Mouse (Mus musculus) heart, embryonic 15.5 days (tissue): ENCODE data around the gene Zfp618. TPM values are rescaled to one million over a fixed set of nuclear protein-coding genes. Genes with fewer than 3 reads are reported as not detected.

Experiments used
- ATAC-seq: fragments of 200-750 bp; cut with Nextera tagmentation; replicated peaks from 2 replicates; pipeline ENCODE4 v1.8.0; 2017; ENCODE audit warnings: low read depth, moderate TSS enrichment; ENCODE audit not compliant: insufficient number of reproducible peaks, insufficient read depth, low FRiP score
- H3K27ac ChIP-seq: fragments of 300-500 bp; sonication (generic); 2 replicates; pipeline ENCODE4 v1.5.1; 2015; ENCODE audit warnings: mild to moderate bottlenecking, inconsistent platforms
- H3K27me3 ChIP-seq: fragments of 300-500 bp; sonication (generic); 2 replicates; pipeline ENCODE4 v1.6.1; 2015; ENCODE audit warnings: inconsistent platforms
- H3K36me3 ChIP-seq: fragments of 300-500 bp; sonication (generic); 2 replicates; pipeline ENCODE4 v1.6.1; 2015; ENCODE audit warnings: mild to moderate bottlenecking, inconsistent platforms
- H3K4me1 ChIP-seq: fragments of 300-500 bp; sonication (generic); replicated peaks from 2 replicates; pipeline ENCODE4 v1.6.1; 2015; ENCODE audit warnings: inconsistent platforms
- H3K4me2 ChIP-seq: fragments of 300-500 bp; sonication (generic); 2 replicates; pipeline ENCODE4 v1.6.1; 2015; ENCODE audit warnings: inconsistent platforms, mild to moderate bottlenecking, moderate library complexity
- H3K4me3 ChIP-seq: fragments of 300-500 bp; sonication (generic); 2 replicates; pipeline ENCODE4 v1.5.1; 2015; ENCODE audit warnings: mild to moderate bottlenecking, inconsistent platforms
- H3K9ac ChIP-seq: fragments of 300-500 bp; sonication (generic); 2 replicates; pipeline ENCODE4 v1.6.1; 2015; ENCODE audit warnings: mild to moderate bottlenecking, inconsistent platforms
- H3K9me3 ChIP-seq: fragments of 300-500 bp; sonication (generic); replicated peaks from 2 replicates; pipeline ENCODE4 v1.6.1; 2016; ENCODE audit warnings: inconsistent platforms
- WGBS: fragments of 180-500 bp; shearing (Covaris S2); methylation state at CpG from one replicate; pipeline ENCODE4 v1.1.7; 2015; ENCODE audit warnings: mixed read lengths; 5-methylcytosine and 5-hydroxymethylcytosine counted together
- polyA plus RNA-seq: library from polyadenylated mRNA; unstranded; fragments of >200 nt; fragmentation: Nextera tagmentation; extraction: Ambion mirVana; gene quantifications from 2 replicates; pipeline ENCODE4 v1.2.1, GENCODE M21; 2015

The Zfp618 gene
- polyA plus RNA-seq, 1 experiment from 2014 or later: 7.6 TPM

GRCm38 (mm10) chr4:63033724-63034123 is 68.4 kb downstream of the Zfp618 start:
- no peak overlapping the region for H3K27ac ChIP-seq
- WGBS: 66% methylated on average over 5 of the region's 5 CpGs
- no peak for ATAC-seq

GRCm38 (mm10) chr4:63035991-63036390 is 70.6 kb downstream of the Zfp618 start:
- Histone ChIP-seq H3K27me3 (no peaks in the 10 kb centered on the region), H3K9me3 (no peaks in the 10 kb centered on the region), H3K4me3 (no peak overlapping the region), H3K4me1 (peaks cover 17% of the 10 kb centered on the region), H3K27ac (no peak overlapping the region), H3K4me2 (no peak overlapping the region), H3K9ac (no peak overlapping the region), H3K36me3 (no peaks in the 10 kb centered on the region)
- WGBS: 91% methylated on average over 7 of the region's 7 CpGs
- no peak for ATAC-seq

More at GRCm38 (mm10) chr4:63033724-63034123, 68.4 kb downstream of the Zfp618 start:
- Histone ChIP-seq H3K4me1 (peaks cover 17% of the 10 kb centered on the region), H3K9ac (no peak overlapping the region), H3K4me2 (no peak overlapping the region), H3K9me3 (no peaks in the 10 kb centered on the region), H3K4me3 (no peak overlapping the region), H3K36me3 (no peaks in the 10 kb centered on the region), H3K27me3 (no peaks in the 10 kb centered on the region)

- H3K4me2 ChIP-seq: no peak overlapping the region
- no peaks in the 10 kb centered on the region for H3K27me3 ChIP-seq
- no peak overlapping the region for H3K9ac ChIP-seq
- H3K4me1 ChIP-seq: peaks cover 17% of the 10 kb centered on the region
- no peak overlapping the region for H3K27ac ChIP-seq
- no peaks in the 10 kb centered on the region for H3K9me3 ChIP-seq
- 89% methylated on average over 5 of the region's 5 CpGs for WGBS
- no peak for ATAC-seq
- H3K4me3 ChIP-seq: no peak overlapping the region
- H3K36me3 ChIP-seq: no peaks in the 10 kb centered on the region
Measured at GRCm38 (mm10) chr4:63036790-63037189, 71.4 kb downstream of the Zfp618 start.

GRCm38 (mm10) chr4:63037555-63037954 is 72.2 kb downstream of the Zfp618 start:
- WGBS: 39% methylated on average over 4 of the region's 4 CpGs

GRCm38 (mm10) chr4:63038265-63038664 is 72.9 kb downstream of the Zfp618 start:
- no peak for ATAC-seq

More at GRCm38 (mm10) chr4:63037555-63037954, 72.2 kb downstream of the Zfp618 start:
- no peak overlapping the region for H3K4me2 ChIP-seq
- no peaks in the 10 kb centered on the region for H3K36me3 ChIP-seq
- no peak overlapping the region for H3K4me3 ChIP-seq
- no peaks in the 10 kb centered on the region for H3K9me3 ChIP-seq
- no peak for ATAC-seq
- H3K27ac ChIP-seq: no peak overlapping the region
- H3K27me3 ChIP-seq: no peaks in the 10 kb centered on the region
- peaks cover 17% of the 10 kb centered on the region for H3K4me1 ChIP-seq
- H3K9ac ChIP-seq: no peak overlapping the region

GRCm38 (mm10) chr4:63038937-63039336 is 73.6 kb downstream of the Zfp618 start:
- no peaks in the 10 kb centered on the region for H3K9me3 ChIP-seq
- H3K27ac ChIP-seq: no peak overlapping the region
- ATAC-seq: no peak
- 77% methylated on average over 10 of the region's 10 CpGs for WGBS
- H3K4me2 ChIP-seq: no peak overlapping the region
- no peaks in the 10 kb centered on the region for H3K27me3 ChIP-seq
- H3K9ac ChIP-seq: no peak overlapping the region
- peaks cover 17% of the 10 kb centered on the region for H3K4me1 ChIP-seq
- H3K4me3 ChIP-seq: no peak overlapping the region
- H3K36me3 ChIP-seq: no peaks in the 10 kb centered on the region

More at GRCm38 (mm10) chr4:63038265-63038664, 72.9 kb downstream of the Zfp618 start:
- no peaks in the 10 kb centered on the region for H3K27me3 ChIP-seq
- H3K4me2 ChIP-seq: no peak overlapping the region
- WGBS: 45% methylated on average over 2 of the region's 2 CpGs
- no peak overlapping the region for H3K4me3 ChIP-seq
- no peaks in the 10 kb centered on the region for H3K36me3 ChIP-seq
- peaks cover 17% of the 10 kb centered on the region for H3K4me1 ChIP-seq
- H3K27ac ChIP-seq: no peak overlapping the region
- H3K9ac ChIP-seq: no peak overlapping the region
- no peaks in the 10 kb centered on the region for H3K9me3 ChIP-seq

- Histone ChIP-seq H3K36me3 (no peaks in the 10 kb centered on the region), H3K4me2 (no peak overlapping the region), H3K4me1 (peaks cover 30% of the 10 kb centered on the region), H3K9ac (no peak overlapping the region), H3K27me3 (no peaks in the 10 kb centered on the region), H3K4me3 (no peak overlapping the region), H3K9me3 (no peaks in the 10 kb centered on the region), H3K27ac (no peak overlapping the region)
- no peak; the same call in 1 of the 2 replicates for ATAC-seq
- WGBS: 69% methylated on average over 3 of the region's 3 CpGs
Measured at GRCm38 (mm10) chr4:63048606-63049005, 83.2 kb downstream of the Zfp618 start.

- no peaks in the 10 kb centered on the region for H3K27me3 ChIP-seq
- no peak for ATAC-seq
Measured at GRCm38 (mm10) chr4:63049596-63050318, 84.4 kb downstream of the Zfp618 start.

GRCm38 (mm10) chr4:63050319-63050676 is 84.9 kb downstream of the Zfp618 start:
- no peaks in the 10 kb centered on the region for H3K9me3 ChIP-seq
- H3K4me3 ChIP-seq: no peak overlapping the region
- H3K27me3 ChIP-seq: no peaks in the 10 kb centered on the region
- WGBS: 54% methylated on average over 4 of the region's 4 CpGs
- H3K27ac ChIP-seq: no peak overlapping the region
- no peaks in the 10 kb centered on the region for H3K36me3 ChIP-seq
- H3K4me1 ChIP-seq: peaks cover 30% of the 10 kb centered on the region
- no peak overlapping the region for H3K4me2 ChIP-seq
- ATAC-seq: no peak
- no peak overlapping the region for H3K9ac ChIP-seq

More at GRCm38 (mm10) chr4:63049596-63050318, 84.4 kb downstream of the Zfp618 start:
- Histone ChIP-seq H3K4me3 (no peak overlapping the region), H3K4me2 (no peak overlapping the region), H3K4me1 (peaks cover 30% of the 10 kb centered on the region), H3K9ac (no peak overlapping the region), H3K27ac (peak overlapping the region; percentile 56), H3K36me3 (no peaks in the 10 kb centered on the region), H3K9me3 (no peaks in the 10 kb centered on the region)

GRCm38 (mm10) chr4:63050949-63051348 is 85.6 kb downstream of the Zfp618 start:
- no peaks in the 10 kb centered on the region for H3K9me3 ChIP-seq
- no peak for ATAC-seq
- H3K4me1 ChIP-seq: peaks cover 37% of the 10 kb centered on the region
- 74% methylated on average over 4 of the region's 4 CpGs for WGBS
- H3K4me2 ChIP-seq: no peak overlapping the region
- no peaks in the 10 kb centered on the region for H3K36me3 ChIP-seq
- H3K27me3 ChIP-seq: no peaks in the 10 kb centered on the region
- H3K27ac ChIP-seq: no peak overlapping the region
- no peak overlapping the region for H3K4me3 ChIP-seq
- no peak overlapping the region for H3K9ac ChIP-seq

- Histone ChIP-seq H3K4me2 (no peak overlapping the region), H3K9me3 (no peaks in the 10 kb centered on the region), H3K27me3 (no peaks in the 10 kb centered on the region), H3K4me1 (peaks cover 44% of the 10 kb centered on the region), H3K36me3 (no peaks in the 10 kb centered on the region), H3K27ac (peak overlapping the region; percentile 32; the same call in 1 of the 2 replicates), H3K9ac (no peak overlapping the region), H3K4me3 (no peak overlapping the region)
- no peak for ATAC-seq
- WGBS: 52% methylated on average over 7 of the region's 7 CpGs
Measured at GRCm38 (mm10) chr4:63051940-63052661, 86.7 kb downstream of the Zfp618 start.
